Mouse (Mus musculus): ENCODE measurements around the gene Gm17019. TPM values are rescaled to one million over a fixed set of nuclear protein-coding genes. Genes with fewer than 3 reads are reported as not detected.
"Not testable (repeated sequence)": the region's sequence is repeated elsewhere in the genome, so short reads cannot be mapped to it uniquely, and the experiment has no call there.

Gene Gm17019
- polyA plus RNA-seq, 1 experiment from 2014 or later, result not detected

GRCm38 (mm10) chr5:15005584-15005983, 27.2 kb downstream of the Gm17019 start:
- DNase-seq (ENCODE audit: low spot score); H3K9me3 ChIP-seq (replicated peaks; ENCODE audit: control insufficient read depth, low read length); H3K4me3 ChIP-seq (ENCODE audit: low read depth, low read length); H3K4me1 ChIP-seq (ENCODE audit: control insufficient read depth, insufficient read depth, low read length); H3K27me3 ChIP-seq (ENCODE audit: control insufficient read depth, insufficient read depth, low read length); H3K36me3 ChIP-seq (replicated peaks; ENCODE audit: control insufficient read depth, insufficient read depth, low read depth, low read length); H3K9ac ChIP-seq (replicated peaks; ENCODE audit: low read length); H3K27ac ChIP-seq (replicated peaks; ENCODE audit: low read depth, low read length); ATAC-seq (replicated peaks; ENCODE audit: insufficient number of reproducible peaks, low FRiP score, low TSS enrichment, low read depth); H3K4me2 ChIP-seq (ENCODE audit: low read depth, low read length): not testable (repeated sequence)
- 66% methylated on average over 2 of the region's 4 CpGs for WGBS

- peak; percentile 88 for ATAC-seq (replicated peaks; ENCODE audit: insufficient number of reproducible peaks, low FRiP score, low TSS enrichment, low read depth)
- H3K27ac ChIP-seq (replicated peaks; ENCODE audit: low read depth, low read length); H3K4me3 ChIP-seq (ENCODE audit: low read depth, low read length); H3K4me1 ChIP-seq (ENCODE audit: control insufficient read depth, insufficient read depth, low read length); H3K9ac ChIP-seq (replicated peaks; ENCODE audit: low read length); DNase-seq (ENCODE audit: low spot score); H3K4me2 ChIP-seq (ENCODE audit: low read depth, low read length); H3K9me3 ChIP-seq (replicated peaks; ENCODE audit: control insufficient read depth, low read length); H3K27me3 ChIP-seq (ENCODE audit: control insufficient read depth, insufficient read depth, low read length); H3K36me3 ChIP-seq (replicated peaks; ENCODE audit: control insufficient read depth, insufficient read depth, low read depth, low read length): not testable (repeated sequence)
- WGBS, result 70% methylated on average over 5 of the region's 5 CpGs
These were observed 27.9 kb downstream of the Gm17019 start for GRCm38 (mm10) chr5:15004569-15005562.

DNA sequence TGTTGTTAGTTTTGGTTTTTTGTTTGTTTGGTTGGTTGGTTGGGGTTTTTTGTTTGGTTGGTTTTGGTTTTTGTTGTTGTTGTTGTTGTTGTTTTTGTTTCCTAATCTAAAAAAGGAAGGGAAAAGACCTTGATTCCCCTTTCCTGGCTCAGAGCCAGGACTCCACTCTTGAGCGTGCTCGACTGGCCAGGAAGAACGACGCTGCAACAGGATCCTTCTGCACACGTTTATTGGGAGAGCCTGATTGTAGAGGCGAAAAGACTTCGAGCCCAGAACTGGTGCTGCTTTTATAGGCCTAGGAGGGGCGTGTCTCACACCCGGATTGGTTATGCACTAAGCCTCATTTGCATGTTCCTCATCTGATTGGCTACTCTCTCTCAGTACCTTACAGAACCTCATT, 34.7 kb downstream of the Gm17019 start:
- H3K4me3 ChIP-seq (ENCODE audit: low read depth, low read length); ATAC-seq (replicated peaks; ENCODE audit: insufficient number of reproducible peaks, low FRiP score, low TSS enrichment, low read depth); H3K36me3 ChIP-seq (replicated peaks; ENCODE audit: control insufficient read depth, insufficient read depth, low read depth, low read length); DNase-seq (ENCODE audit: low spot score); H3K9me3 ChIP-seq (replicated peaks; ENCODE audit: control insufficient read depth, low read length); H3K27me3 ChIP-seq (ENCODE audit: control insufficient read depth, insufficient read depth, low read length); H3K4me2 ChIP-seq (ENCODE audit: low read depth, low read length); H3K4me1 ChIP-seq (ENCODE audit: control insufficient read depth, insufficient read depth, low read length); H3K27ac ChIP-seq (replicated peaks; ENCODE audit: low read depth, low read length); H3K9ac ChIP-seq (replicated peaks; ENCODE audit: low read length): not testable (repeated sequence)
- 78% methylated on average over 9 of the region's 9 CpGs for WGBS

DNA sequence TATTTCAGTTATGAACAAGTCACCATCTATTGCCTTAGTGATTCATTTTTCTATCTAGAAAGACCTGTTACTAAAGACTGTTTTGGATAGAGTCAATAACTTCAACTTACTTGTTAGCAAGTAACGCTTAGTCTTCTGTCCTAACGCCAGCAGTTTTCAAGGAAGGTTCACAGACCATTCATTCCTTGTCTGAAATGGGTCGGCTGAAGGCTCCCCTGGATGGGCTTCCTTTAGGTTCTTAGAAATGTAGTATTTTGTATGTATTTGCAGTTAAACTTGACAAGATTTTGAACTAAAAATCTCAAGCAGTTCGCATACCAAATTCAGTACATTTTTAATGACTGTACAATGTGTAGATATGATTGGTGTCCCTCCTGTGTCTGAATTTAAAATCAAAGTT, 35.2 kb downstream of the Gm17019 start:
- H3K4me2 ChIP-seq (ENCODE audit: low read depth, low read length); H3K9ac ChIP-seq (replicated peaks; ENCODE audit: low read length); H3K4me1 ChIP-seq (ENCODE audit: control insufficient read depth, insufficient read depth, low read length); H3K4me3 ChIP-seq (ENCODE audit: low read depth, low read length); H3K27me3 ChIP-seq (ENCODE audit: control insufficient read depth, insufficient read depth, low read length); DNase-seq (ENCODE audit: low spot score); H3K36me3 ChIP-seq (replicated peaks; ENCODE audit: control insufficient read depth, insufficient read depth, low read depth, low read length); H3K9me3 ChIP-seq (replicated peaks; ENCODE audit: control insufficient read depth, low read length); ATAC-seq (replicated peaks; ENCODE audit: insufficient number of reproducible peaks, low FRiP score, low TSS enrichment, low read depth); H3K27ac ChIP-seq (replicated peaks; ENCODE audit: low read depth, low read length): not testable (repeated sequence)
- WGBS, result 83% methylated on average over 4 of the region's 4 CpGs

DNA sequence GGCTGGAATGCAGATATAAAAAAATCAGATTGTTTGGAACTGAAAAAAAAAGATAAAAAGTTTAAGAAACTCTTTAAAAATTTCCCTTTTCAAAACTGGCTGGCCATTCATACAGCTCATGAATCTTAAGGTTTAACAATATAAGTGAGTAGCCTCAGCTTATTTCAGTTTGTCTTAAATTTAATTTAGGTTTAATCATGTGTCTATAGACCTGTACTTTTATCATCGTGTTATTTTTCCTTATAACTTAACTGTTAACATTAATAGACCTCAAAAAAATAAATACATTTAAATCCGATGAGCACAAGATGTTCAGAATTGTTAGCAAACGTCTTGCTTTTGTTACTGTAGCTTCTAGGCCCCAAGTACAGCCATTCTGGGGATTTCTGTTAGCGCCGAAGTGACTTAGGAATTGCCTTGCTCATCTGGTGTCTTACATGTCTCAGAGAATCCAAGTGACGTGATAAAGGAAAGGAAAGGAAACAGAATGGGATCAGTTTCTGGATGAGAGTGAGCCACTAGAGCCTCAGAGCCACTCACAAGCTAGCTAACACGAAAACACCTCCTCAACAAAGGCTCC, 36.0 kb downstream of the Gm17019 start:
- H3K27me3 ChIP-seq (ENCODE audit: control insufficient read depth, insufficient read depth, low read length); DNase-seq (ENCODE audit: low spot score); H3K4me2 ChIP-seq (ENCODE audit: low read depth, low read length); H3K36me3 ChIP-seq (replicated peaks; ENCODE audit: control insufficient read depth, insufficient read depth, low read depth, low read length); H3K27ac ChIP-seq (replicated peaks; ENCODE audit: low read depth, low read length); H3K4me3 ChIP-seq (ENCODE audit: low read depth, low read length); H3K9me3 ChIP-seq (replicated peaks; ENCODE audit: control insufficient read depth, low read length); H3K4me1 ChIP-seq (ENCODE audit: control insufficient read depth, insufficient read depth, low read length); H3K9ac ChIP-seq (replicated peaks; ENCODE audit: low read length); ATAC-seq (replicated peaks; ENCODE audit: insufficient number of reproducible peaks, low FRiP score, low TSS enrichment, low read depth): not testable (repeated sequence)
- WGBS, result 74% methylated on average over 6 of the region's 7 CpGs

GRCm38 (mm10) chr5:14994124-14994523, 38.7 kb downstream of the Gm17019 start:
- H3K27ac ChIP-seq (replicated peaks; ENCODE audit: low read depth, low read length); H3K4me2 ChIP-seq (ENCODE audit: low read depth, low read length); H3K9ac ChIP-seq (replicated peaks; ENCODE audit: low read length); H3K9me3 ChIP-seq (replicated peaks; ENCODE audit: control insufficient read depth, low read length); H3K4me3 ChIP-seq (ENCODE audit: low read depth, low read length); H3K27me3 ChIP-seq (ENCODE audit: control insufficient read depth, insufficient read depth, low read length); DNase-seq (ENCODE audit: low spot score); H3K36me3 ChIP-seq (replicated peaks; ENCODE audit: control insufficient read depth, insufficient read depth, low read depth, low read length); H3K4me1 ChIP-seq (ENCODE audit: control insufficient read depth, insufficient read depth, low read length): not testable (repeated sequence)
- WGBS, result 85% methylated on average over 6 of the region's 6 CpGs
- peak; percentile 90; the same call in 1 of the 2 replicates for ATAC-seq (replicated peaks; ENCODE audit: insufficient number of reproducible peaks, low FRiP score, low TSS enrichment, low read depth)

DNA sequence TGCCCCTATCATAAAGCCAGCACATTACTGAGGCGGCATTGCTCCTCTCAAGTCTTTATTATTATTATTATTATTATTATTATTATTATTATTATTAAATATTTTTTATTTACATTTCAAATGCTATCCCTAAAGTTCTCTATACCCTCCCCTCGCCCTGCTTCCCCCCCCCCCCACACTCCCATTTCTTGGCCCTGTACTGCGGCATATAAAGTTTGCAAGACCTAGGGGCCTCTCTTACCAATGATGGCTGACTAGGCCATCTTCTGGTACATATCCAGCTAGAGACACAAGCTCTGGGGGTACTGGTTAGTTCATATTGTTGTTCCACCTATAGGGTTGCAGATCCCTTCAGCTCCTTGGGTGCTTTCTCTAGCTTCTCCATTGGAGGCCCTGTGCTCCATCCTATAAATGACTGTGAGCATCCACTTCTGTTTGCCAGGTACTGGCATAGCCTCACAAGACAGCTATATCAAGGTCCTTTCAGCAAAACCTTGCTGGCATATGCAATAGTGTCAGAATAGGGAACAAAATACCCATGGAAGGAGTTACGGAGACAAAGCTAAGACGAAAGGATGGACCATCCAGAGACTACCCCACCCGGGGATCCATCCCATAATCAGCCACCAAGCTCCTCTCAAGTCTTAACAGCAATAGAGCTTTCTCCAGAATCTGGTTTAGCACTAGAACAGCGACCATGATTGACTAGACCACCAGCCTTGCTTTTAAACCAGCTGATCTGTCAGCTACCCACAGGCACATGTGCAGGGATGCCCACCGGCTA, 42.2 kb downstream of the Gm17019 start:
- H3K4me1 ChIP-seq (ENCODE audit: control insufficient read depth, insufficient read depth, low read length); H3K4me3 ChIP-seq (ENCODE audit: low read depth, low read length); H3K36me3 ChIP-seq (replicated peaks; ENCODE audit: control insufficient read depth, insufficient read depth, low read depth, low read length); H3K4me2 ChIP-seq (ENCODE audit: low read depth, low read length); H3K27me3 ChIP-seq (ENCODE audit: control insufficient read depth, insufficient read depth, low read length); H3K9ac ChIP-seq (replicated peaks; ENCODE audit: low read length); DNase-seq (ENCODE audit: low spot score); H3K9me3 ChIP-seq (replicated peaks; ENCODE audit: control insufficient read depth, low read length); H3K27ac ChIP-seq (replicated peaks; ENCODE audit: low read depth, low read length): not testable (repeated sequence)
- WGBS, result 77% methylated on average over 7 of the region's 8 CpGs
- 0 out of 2 replicates have a peak, but pooled peaks have one; percentile 65 for ATAC-seq (replicated peaks; ENCODE audit: insufficient number of reproducible peaks, low FRiP score, low TSS enrichment, low read depth)

Data from embryonic facial prominence, embryonic 11.5 days (tissue).